Mouse (Mus musculus) embryo, embryonic 10 days (tissue): ENCODE results near the gene Ppm1h.

Experiments
- DNase-seq: peaks from one replicate; pipeline ENCODE4 v3.0.0-alpha.2; 2015; ENCODE audit warnings: low spot score

Gene Ppm1h

DNA sequence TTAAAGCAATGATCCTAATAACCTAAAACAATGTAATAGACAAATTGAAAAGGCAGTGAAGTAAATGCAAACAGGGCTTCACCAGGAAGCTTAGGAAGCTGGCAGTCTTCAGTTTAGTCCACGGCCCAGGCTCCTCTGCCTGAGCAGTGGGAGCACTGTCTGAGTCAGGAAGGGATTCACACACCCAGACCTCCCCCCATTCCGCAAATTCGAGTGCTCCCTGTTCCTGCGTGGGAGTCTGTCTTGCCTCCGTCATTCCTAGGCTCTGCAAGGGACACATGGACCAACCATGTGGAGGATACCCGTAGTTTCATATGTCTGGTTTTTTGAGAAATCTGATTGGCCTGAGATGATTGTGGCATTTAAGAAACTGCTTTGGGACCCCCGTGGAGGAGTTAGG is 67.6 kb downstream of the Ppm1h start:
- no peak for DNase-seq

DNA sequence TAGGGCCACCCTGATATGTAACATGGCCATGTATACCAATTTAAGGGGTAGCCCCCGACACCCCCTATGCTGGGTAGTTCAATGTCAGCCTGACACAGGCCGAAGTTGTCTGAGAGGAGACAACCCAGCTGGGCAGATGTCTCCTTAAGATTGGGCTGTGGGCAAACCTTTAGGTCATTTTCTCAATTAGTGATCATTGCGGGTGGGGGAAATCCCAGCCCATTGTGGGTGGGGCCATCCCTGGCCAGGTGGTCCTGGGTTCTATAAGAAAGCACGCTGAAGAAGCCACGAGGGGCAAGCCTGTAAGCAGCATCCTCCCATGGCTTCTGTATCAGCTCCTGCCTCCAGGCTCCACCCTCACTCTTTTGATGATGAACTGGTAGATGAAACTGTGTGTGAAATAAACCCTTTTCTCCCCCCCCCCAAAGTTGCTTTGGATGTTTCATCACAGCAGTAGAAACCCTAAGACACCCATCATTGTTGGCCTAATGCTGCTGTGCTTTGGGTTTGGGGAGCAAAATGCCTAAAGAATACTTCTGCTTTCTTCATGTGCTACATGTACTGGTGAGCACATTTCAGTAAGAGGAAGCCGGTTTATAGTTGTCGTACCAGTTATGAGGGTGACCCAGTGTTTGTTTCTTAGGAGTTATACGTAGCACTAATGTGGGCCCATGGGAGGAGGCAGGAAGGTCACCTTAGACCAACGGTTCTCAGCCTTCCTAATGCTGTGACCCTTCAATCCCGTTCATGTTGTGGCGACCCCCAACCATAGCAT is 68.8 kb downstream of the Ppm1h start:
- no peak for DNase-seq

DNA sequence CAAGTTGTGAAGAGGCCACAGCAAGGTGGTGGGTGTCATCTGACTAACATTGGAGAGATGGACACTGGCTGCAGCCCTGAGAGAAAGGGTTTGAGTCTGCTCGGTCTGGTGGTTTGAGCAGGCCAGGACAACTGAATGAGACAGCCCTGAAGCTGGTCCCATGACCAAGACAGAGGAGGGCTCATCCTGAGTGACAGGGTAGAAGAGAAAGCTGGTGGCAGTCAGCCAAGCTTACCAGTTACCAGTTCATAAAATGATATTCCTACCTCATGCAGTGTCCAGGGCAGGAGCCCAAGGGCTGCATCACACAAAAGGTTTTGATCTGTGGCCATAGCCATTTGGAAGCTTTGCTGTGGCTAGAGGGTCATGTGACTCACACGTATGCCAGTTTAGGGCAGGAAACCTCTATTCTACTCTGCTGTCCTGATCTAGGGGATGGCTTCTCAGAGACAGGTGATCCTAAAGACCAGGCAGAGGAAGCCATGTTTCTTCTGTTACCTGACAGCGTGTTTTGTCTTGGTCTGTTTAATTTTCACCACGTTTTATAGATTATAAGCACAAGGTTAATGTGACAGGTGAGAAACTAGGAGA is 69.9 kb downstream of the Ppm1h start:
- no peak for DNase-seq

DNA sequence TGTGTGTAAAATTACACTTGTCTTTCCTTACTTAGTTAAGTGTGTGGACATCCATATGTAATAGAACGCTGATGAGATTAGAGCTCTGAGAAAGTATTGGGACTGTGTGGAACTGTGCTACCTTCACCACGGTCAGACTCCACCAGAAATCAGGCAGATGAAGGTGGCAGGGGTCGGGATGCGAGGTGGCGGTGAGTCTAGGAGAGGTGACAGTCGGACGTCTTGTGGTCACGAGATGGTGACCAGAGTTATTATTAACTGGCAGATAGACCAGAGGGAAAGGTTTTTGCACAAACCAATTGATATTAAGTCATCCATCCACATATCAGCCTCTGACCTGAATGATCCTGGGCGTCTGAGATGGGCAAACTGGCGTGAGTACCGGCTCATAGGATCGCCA is 70.5 kb downstream of the Ppm1h start:
- no peak for DNase-seq

DNA sequence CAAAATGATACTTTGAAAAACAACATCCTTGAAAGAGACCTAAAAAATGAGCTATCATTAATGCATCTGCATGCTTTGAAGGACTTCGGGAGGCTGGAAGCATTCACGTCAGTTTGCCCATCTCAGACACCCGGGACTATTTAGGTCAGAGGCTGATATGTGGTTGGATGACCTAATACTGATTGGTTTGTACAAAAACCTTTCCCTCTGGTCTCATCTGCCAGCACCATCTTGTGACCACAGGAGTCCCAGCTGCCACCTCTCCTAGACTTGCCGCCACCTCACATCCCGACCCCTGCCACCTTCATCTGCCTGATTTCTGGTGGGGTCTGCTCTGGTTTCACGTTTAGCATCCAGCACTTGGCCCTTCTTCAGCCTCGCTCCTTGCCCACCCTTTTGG is 71.3 kb downstream of the Ppm1h start:
- no peak for DNase-seq

DNA sequence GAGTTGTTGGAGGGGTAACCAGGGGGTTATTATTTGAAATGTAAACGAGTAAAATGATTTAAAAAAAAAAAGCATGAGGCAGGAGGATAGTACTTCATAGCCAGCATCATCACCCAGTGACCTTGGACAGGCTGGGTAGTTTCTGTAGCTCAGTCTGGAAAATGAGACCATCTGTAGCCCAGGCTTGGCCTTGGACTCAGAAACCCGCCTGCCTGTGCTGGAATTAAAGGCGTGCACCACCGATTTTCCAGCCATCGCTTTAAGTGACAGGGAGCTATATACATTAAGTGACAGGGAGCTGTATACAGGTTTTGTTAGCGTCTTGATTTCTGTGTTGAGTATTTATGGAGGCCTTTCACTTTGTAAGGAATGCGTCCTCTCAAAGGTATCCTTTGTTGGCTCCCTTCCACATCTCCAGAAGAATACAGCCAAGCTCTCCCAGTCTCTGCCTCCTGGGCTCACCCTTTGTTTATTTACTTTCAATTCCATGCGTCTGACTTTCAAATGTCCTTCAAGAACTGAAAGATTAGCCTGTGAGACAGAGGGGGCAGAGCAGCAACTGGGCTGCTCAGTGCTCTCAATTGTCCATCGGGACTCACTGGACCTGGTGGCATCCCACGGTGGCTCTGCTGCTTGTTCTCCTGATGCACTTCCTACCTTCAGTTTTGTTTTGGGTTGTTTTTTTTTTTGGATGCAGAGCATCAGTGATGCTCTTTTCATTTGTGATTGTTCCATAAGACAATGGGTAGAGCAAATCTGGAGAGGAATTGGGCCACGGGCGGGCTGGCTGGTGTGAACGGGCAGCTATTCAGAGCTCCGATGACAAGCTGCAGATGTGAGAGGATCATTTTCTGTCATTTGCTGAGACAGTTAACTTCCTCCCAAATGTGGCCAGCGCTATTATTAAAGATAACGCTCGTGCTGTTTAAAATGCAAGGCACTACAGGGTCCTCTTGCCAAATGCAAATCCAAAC is 74.7 kb downstream of the Ppm1h start:
- no peak for DNase-seq

DNA sequence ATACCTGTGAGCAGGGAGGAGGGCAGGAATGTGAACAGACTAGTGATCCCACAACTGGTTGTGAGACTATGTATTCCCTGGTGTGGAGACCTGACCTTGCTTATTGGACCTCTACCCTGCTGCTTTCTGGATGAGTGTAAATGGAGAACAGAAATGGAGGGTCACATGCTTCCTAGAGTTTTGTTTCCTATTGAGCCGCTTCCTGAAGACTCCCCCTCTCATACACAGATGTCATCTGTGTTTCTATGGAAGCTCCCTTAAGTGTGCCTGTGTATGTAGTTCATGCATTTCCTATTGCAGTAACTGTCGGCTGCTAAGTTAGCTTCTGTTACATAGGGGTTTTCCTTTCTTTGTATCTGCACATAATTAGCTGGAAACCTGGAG is 75.4 kb downstream of the Ppm1h start:
- DNase-seq, result no peak

DNA sequence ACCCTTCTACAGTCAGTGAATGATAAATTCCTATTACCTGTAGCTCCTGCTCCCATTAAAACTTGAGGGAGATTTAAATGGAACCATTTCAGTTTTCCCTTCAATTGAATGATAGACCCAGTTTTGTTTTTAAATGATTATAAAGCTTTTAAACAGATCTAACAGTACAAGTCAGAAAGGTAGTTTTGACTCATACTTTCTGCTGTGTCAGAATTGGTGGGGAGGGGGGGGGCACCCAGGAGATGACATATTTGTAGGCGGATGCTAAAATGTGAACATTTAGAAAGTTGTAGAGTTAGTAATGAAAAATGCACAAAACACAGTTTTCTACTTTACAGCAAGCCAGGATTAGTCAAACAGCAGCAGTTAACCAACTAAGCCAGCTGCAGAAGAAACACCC is 76.4 kb downstream of the Ppm1h start:
- DNase-seq, result no peak

DNA sequence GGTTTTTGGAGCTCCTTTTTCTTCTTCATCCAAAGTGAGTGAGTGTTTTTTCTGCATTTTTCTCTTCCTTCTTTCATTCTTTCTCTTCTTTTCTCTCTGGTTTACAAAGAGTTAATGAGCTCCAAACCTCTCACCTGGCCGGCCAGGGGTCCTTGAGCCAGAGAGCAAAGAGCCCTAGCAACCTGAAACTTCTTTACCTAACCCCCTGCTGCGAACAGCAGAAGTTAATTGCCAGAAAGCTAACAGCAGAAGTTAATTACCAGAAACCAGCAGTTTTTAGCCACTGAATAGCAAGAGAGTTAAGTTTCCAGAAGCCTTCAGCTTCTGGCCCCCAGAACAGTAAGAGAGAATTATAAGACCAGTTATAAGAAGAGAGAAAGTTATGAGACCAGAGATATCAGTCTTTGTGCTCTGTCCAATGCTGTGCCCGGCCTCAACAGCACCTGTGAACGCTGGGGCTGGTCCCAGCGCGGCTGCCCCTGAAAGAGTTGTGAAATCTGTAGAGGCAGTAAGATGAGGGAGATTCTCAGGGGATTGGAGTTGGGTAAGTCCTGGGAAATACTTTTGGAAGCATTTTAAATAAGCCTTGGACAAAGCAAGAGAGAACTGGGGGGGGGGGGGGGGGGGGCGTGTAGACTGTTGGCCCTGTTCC is 78.4 kb downstream of the Ppm1h start:
- DNase-seq, result no peak

DNA sequence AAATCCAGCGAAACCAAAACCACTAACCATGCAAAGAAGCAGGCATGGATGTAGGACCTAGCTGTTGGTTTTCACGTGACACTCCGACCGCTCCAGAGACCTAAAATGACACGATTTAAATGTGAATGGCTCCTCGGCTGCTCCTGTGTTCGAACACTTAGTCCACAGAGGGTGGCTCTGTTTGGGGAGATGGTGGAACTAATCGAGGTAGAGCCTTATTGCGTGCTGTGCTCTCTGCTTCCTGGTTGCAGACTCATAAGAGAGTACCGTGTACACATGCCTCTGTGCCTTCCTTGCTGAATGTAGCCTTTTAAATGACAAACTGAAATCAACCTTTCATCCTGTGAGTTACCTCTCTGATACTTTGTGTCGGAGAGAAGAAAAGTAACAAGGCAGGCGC is 79.2 kb downstream of the Ppm1h start:
- DNase-seq, result no peak

DNA sequence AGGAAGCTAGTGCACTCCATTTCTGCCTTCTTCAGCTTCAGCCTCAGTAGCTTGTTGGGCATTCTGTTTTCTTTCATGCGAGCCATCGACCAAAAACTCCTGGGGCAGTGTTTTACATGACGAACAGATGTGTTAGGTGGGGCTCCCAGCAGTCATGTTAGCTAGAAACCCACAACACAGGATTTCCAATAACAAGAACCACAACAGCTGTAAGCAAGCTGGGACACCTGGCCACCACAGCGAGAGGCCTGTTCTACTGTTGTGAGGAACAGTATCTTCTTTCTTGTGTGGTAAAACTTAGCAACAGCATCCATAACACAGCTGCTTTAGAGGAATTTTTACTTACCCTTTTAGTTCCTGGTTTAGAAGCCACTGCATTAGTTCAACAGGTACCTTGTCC is 79.8 kb downstream of the Ppm1h start:
- DNase-seq, result no peak

DNA sequence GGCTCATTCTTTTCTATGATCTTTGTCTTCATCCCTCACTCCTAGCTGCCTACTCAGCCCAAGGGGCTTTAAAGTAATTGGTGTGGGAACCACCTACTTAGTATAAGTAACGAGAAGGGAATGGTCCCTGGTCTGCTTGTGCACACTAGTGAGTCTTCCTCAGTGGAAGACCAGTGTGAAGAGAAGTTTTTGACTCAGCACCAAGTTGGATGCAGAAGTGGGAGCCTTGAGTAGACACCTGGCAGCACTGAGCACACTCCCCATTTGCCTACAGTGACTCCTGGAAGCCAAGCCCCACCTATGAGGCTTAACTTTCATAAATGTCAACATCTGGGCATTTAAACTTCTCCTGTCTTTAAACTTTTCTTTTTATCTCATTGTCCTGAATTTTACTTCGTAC is 81.2 kb downstream of the Ppm1h start:
- no peak for DNase-seq

DNA sequence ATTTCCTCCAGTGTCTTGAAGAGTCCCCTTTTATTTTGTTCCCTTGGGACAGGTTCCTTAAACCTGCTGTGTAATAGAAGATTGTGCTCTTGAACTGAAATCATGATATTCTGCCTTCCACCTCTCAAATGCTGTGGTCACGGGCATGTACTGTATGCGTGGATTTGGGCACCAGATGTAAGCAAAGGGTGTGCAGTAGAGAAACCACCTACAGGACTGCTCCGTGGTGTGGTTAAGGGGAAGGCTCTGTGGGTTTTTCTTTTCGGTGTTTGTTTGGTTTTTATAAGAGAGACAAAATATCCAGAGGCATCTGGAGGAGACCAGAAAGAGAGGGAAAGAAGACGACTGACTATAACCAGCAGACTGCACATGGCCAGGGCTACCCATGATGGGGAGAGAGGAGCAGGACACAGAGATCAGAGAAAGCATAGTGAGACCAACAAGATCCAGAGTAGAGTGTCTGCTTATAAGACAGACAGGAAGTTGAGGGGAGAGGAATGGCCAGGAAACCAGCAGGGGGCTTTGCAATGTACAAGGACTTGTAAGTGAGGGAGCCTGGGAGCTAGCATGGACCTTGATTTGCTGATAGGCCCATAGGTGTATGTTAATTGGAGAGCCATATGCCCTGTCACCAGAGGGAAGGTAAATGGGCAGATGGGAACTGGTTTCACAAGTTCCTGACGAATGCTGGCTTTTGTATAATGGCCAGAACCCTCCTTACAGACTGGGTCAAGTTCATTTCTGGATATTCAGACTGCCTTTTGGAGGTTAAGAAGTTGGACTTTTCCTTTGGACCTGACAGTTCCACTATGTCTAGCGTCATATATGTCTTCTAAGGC is 82.1 kb downstream of the Ppm1h start:
- no peak for DNase-seq

DNA sequence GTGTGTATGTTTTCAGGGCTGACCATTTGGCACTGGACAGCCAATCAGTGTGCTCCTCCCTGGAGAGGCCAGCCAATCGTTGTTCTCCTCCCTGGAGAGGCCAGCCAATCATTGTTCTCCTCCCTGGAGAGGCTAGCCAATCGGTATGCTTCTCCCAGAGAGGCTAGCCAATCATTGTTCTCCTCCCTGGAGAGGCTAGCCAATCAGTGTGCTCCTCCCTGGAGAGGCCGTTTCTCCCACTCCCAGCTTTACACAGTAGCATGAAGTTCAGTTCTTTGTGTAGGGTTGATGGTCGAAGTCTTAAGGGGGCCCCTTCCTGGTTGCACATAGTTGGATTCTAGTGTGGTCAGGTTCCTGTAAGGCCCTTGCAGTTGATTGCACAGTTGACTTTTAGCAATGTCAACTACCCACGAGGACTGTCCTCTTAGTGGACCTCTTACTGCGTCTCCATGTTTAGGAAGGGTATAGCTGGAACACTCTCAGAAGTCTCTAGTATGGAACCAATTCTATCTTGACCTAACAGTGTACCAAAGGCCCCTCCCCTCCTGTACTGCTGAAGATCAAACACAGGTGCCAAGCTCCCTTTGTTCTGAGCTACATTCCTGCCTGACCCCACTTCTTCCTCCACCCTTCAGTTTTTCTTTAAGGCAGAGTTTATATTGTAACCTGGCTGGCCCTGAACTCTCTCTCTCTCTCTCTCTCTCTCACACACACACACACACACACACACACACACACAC is 84.4 kb downstream of the Ppm1h start:
- DNase-seq, result no peak

DNA sequence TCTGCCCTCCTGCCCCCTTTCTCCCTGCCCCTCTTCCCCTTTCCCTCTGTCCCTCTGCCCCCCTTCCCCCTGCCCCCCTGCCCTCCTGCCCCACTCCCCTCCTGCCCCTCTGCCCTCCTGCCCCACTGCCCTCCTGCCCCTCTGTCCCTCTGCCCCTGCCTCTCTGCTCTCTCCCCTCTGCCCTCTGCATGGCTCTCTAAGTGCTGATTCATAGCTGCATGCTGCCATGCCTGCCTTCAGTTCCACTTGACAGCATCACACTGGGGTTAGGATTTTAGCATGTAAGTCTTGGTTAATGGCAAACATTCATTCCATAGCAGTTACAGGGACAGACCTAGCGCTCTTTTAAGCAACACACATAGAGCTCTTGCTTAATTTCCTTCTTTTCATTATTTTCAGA is 85.0 kb downstream of the Ppm1h start:
- no peak for DNase-seq

DNA sequence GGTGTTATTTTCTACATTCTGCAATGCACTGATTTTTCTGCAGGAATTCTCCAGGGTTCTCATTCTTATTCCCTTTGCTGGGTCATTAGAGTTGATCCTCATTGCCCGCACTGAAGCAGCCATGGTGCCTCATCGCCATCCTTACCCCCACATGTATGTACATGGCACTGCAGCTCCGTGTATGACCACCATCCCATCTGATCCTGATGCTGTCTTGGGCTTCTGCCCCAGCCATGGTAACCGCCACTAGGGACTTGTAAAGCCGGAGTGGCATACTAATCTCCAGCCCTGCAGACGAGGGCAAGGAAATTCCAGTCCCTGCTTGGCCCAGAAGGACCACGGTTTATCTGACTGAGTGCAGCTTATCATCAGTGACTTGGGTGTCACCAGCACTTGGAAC is 86.1 kb downstream of the Ppm1h start:
- DNase-seq, result no peak

DNA sequence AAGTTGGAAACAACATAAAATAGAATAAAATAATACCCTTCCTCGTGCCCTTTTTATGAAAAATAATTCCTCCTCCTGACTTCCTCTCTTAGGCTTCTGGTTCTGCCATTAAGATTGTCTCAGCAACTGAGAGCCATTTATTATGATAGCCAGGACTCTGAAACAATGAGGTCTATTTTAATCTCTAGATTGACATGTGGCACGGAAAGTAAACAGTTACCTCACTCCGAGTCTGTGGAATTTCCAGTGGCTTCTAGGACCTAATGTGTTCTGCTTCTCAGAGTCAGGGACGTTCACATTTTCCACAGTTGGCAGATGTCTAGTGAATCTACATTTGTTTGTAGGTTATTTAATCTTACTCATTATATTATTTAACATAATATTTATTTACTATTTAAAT is 87.0 kb downstream of the Ppm1h start:
- no peak for DNase-seq

DNA sequence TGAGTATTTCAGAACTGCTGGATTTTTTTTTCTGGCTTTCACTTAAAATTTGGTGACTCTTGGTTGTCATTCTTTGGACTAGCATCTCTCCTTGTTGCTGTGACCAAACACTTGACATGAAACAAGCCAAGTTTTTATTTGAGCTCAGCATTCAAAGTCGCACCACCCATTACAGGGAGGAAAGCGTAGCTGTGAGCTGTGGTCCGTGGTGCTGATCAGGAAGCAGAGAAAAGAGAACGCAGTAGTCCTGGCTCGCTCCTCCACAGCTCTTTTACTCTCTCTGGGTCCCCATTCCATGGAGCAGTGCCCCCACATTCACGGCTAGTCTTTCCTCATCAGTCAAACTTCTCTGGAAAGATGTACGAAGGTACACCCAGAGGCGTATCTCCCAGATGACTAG is 87.4 kb downstream of the Ppm1h start:
- no peak for DNase-seq

DNA sequence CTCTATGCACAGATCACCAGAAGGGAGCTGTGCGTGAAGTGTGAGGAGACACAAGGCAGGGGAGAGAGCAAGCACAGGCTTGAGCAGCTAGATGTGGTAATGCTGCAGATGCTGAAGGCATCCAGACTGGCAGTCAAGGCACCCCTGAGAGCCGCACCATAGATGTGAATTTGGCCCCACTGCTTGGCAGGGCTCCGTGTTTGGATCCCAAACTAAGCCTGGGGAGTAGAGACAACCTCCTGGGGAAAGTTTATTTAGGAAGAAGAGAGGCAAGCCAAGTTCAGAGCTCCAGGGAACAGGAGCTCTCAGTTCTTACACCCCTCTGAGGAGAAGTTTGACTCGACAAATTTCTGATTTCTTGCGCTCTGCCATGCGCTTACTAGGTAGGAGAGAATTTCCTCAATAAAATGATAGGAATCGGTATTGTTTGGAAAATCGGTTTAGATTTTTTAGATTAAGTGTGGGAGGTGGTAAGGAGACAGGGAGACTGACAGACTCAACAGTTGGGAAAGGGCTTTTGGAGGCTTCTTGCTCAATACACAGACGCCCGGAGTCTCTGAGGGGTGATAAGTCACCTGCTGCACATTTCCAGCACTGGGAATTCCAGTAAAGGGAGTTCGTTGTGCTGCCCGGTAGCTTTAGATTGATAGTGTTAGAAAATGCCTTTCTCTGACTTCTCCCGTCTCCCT is 89.8 kb downstream of the Ppm1h start:
- DNase-seq, result no peak

DNA sequence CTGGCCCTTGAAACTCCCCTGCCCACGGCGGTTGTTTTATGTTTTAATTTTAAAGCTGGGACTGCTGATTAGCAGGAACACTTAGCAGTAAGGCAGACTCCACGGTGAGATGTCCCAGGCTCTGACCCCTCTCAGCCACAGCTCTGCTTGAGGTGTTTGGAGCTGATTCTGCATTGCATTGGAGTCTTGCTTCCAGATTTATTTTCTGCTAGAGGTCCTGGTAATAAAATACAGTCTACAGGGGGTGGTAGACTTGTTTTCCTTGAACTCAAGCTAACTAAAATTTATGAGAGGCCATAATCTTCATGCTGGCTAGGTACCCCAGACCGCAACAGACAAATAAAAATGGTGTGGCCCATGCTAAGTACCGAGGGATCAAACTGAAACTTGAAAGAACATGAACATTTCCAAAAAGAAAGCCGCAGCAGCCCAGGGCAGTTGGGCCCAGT is 90.4 kb downstream of the Ppm1h start:
- DNase-seq, result no peak
